Mouse (Mus musculus): Measurements from ENCODE around the gene Kalrn. TPM values are rescaled to one million over a fixed set of nuclear protein-coding genes. Genes with fewer than 3 reads are reported as not detected.
A peak's percentile ranks its signal among the peaks of the same experiment; 100 is the strongest.

The Kalrn gene
- polyA plus RNA-seq, 1 experiment from 2014 or later = 11.3 TPM

GRCm38 (mm10) chr16:34017241-34017640, 556.1 kb downstream of the Kalrn start:
- peaks cover 50% of the 10 kb centered on the region for H3K36me3 ChIP-seq
- no peaks in the 10 kb centered on the region for H3K27me3 ChIP-seq (ENCODE audit: low read depth, poor library complexity, severe bottlenecking)
- no peaks in the 10 kb centered on the region; the same call in 1 of the 2 replicates for H3K9me3 ChIP-seq (replicated peaks)
- no peak overlapping the region for H3K27ac ChIP-seq (replicated peaks)
- no peak overlapping the region for H3K4me3 ChIP-seq
- no peak for DNase-seq (ENCODE audit: low spot score)
- 96% methylated on average over 8 of the region's 8 CpGs for WGBS
- no peaks in the 10 kb centered on the region for H3K4me1 ChIP-seq

- Histone ChIP-seq H3K9me3 (replicated peaks) (0 out of 2 replicates have a peak, but pooled peaks cover 7% of the 10 kb centered on the region), H3K27me3 (ENCODE audit: low read depth, poor library complexity, severe bottlenecking) (no peaks in the 10 kb centered on the region), H3K27ac (replicated peaks) (no peak overlapping the region), H3K4me3 (no peak overlapping the region), H3K4me1 (no peaks in the 10 kb centered on the region), H3K36me3 (peaks cover 71% of the 10 kb centered on the region)
- no peak for DNase-seq (ENCODE audit: low spot score)
- WGBS = 94% methylated on average over 20 of the region's 20 CpGs
These were observed 561.1 kb downstream of the Kalrn start for GRCm38 (mm10) chr16:34011991-34012845.

- H3K9me3 ChIP-seq (replicated peaks) = 0 out of 2 replicates have a peak, but pooled peaks cover 7% of the 10 kb centered on the region
- no peak overlapping the region for H3K4me3 ChIP-seq
- no peaks in the 10 kb centered on the region for H3K4me1 ChIP-seq
- DNase-seq (ENCODE audit: low spot score) = no peak
- H3K27ac ChIP-seq (replicated peaks) = no peak overlapping the region
- H3K36me3 ChIP-seq = peaks cover 48% of the 10 kb centered on the region
- H3K27me3 ChIP-seq (ENCODE audit: low read depth, poor library complexity, severe bottlenecking) = no peaks in the 10 kb centered on the region
- WGBS = 94% methylated on average over 2 of the region's 2 CpGs
These were observed 563.8 kb downstream of the Kalrn start for GRCm38 (mm10) chr16:34009567-34009966.

GRCm38 (mm10) chr16:34005986-34006385, 567.3 kb downstream of the Kalrn start:
- Histone ChIP-seq H3K4me1 (peaks cover 8% of the 10 kb centered on the region), H3K27me3 (ENCODE audit: low read depth, poor library complexity, severe bottlenecking) (no peaks in the 10 kb centered on the region), H3K36me3 (peaks cover 22% of the 10 kb centered on the region), H3K27ac (replicated peaks) (no peak overlapping the region), H3K9me3 (replicated peaks) (0 out of 2 replicates have a peak, but pooled peaks cover 7% of the 10 kb centered on the region), H3K4me3 (no peak overlapping the region)
- no peak for DNase-seq (ENCODE audit: low spot score)
- WGBS = 95% methylated on average over 3 of the region's 3 CpGs

GRCm38 (mm10) chr16:34004128-34004578, 569.2 kb downstream of the Kalrn start:
- WGBS = 74% methylated on average over 4 of the region's 4 CpGs
- H3K4me1 ChIP-seq = peaks cover 8% of the 10 kb centered on the region
- H3K36me3 ChIP-seq = peaks cover 5% of the 10 kb centered on the region
- no peak for DNase-seq (ENCODE audit: low spot score)
- H3K27ac ChIP-seq (replicated peaks) = no peak overlapping the region
- no peaks in the 10 kb centered on the region for H3K27me3 ChIP-seq (ENCODE audit: low read depth, poor library complexity, severe bottlenecking)
- H3K4me3 ChIP-seq = no peak overlapping the region
- no peaks in the 10 kb centered on the region for H3K9me3 ChIP-seq (replicated peaks)

- no peak for DNase-seq (ENCODE audit: low spot score)
- Histone ChIP-seq H3K36me3 (peaks cover 4% of the 10 kb centered on the region), H3K4me3 (no peak overlapping the region), H3K27ac (replicated peaks) (no peak overlapping the region), H3K9me3 (replicated peaks) (no peaks in the 10 kb centered on the region), H3K4me1 (peaks cover 8% of the 10 kb centered on the region), H3K27me3 (ENCODE audit: low read depth, poor library complexity, severe bottlenecking) (no peaks in the 10 kb centered on the region)
- 81% methylated on average over 10 of the region's 10 CpGs for WGBS
These were observed 569.7 kb downstream of the Kalrn start for GRCm38 (mm10) chr16:34003566-34004127.

- Histone ChIP-seq H3K36me3 (no peaks in the 10 kb centered on the region), H3K27me3 (ENCODE audit: low read depth, poor library complexity, severe bottlenecking) (no peaks in the 10 kb centered on the region), H3K27ac (replicated peaks) (no peak overlapping the region), H3K4me3 (no peak overlapping the region), H3K4me1 (peaks cover 8% of the 10 kb centered on the region), H3K9me3 (replicated peaks) (no peaks in the 10 kb centered on the region)
- no peak for DNase-seq (ENCODE audit: low spot score)
- WGBS = 90% methylated on average over 8 of the region's 8 CpGs
These were observed 572.6 kb downstream of the Kalrn start for GRCm38 (mm10) chr16:34000715-34001114.

GRCm38 (mm10) chr16:33999388-33999787, 573.9 kb downstream of the Kalrn start:
- Histone ChIP-seq H3K9me3 (replicated peaks) (no peaks in the 10 kb centered on the region), H3K27ac (replicated peaks) (no peak overlapping the region), H3K36me3 (no peaks in the 10 kb centered on the region), H3K4me1 (peaks cover 8% of the 10 kb centered on the region), H3K27me3 (ENCODE audit: low read depth, poor library complexity, severe bottlenecking) (no peaks in the 10 kb centered on the region), H3K4me3 (no peak overlapping the region)
- WGBS = 32% methylated on average over 3 of the region's 3 CpGs
- DNase-seq (ENCODE audit: low spot score) = peak; percentile 27

GRCm38 (mm10) chr16:33998011-33998410, 575.3 kb downstream of the Kalrn start:
- no peak overlapping the region for H3K4me3 ChIP-seq
- no peaks in the 10 kb centered on the region for H3K4me1 ChIP-seq
- no peak overlapping the region for H3K27ac ChIP-seq (replicated peaks)
- no peaks in the 10 kb centered on the region for H3K36me3 ChIP-seq
- H3K9me3 ChIP-seq (replicated peaks) = no peaks in the 10 kb centered on the region
- no peaks in the 10 kb centered on the region for H3K27me3 ChIP-seq (ENCODE audit: low read depth, poor library complexity, severe bottlenecking)
- 85% methylated on average over 6 of the region's 6 CpGs for WGBS
- no peak for DNase-seq (ENCODE audit: low spot score)

GRCm38 (mm10) chr16:33996030-33996429, 577.3 kb downstream of the Kalrn start:
- DNase-seq (ENCODE audit: low spot score) = peak; percentile 65
- peaks cover 6% of the 10 kb centered on the region for H3K4me1 ChIP-seq
- H3K4me3 ChIP-seq = no peak overlapping the region
- no peaks in the 10 kb centered on the region for H3K27me3 ChIP-seq (ENCODE audit: low read depth, poor library complexity, severe bottlenecking)
- no peaks in the 10 kb centered on the region for H3K9me3 ChIP-seq (replicated peaks)
- no peaks in the 10 kb centered on the region for H3K36me3 ChIP-seq
- 16% methylated on average over 5 of the region's 5 CpGs for WGBS
- H3K27ac ChIP-seq (replicated peaks) = no peak overlapping the region

- no peaks in the 10 kb centered on the region for H3K36me3 ChIP-seq
- H3K4me1 ChIP-seq = peaks cover 6% of the 10 kb centered on the region
- WGBS = 87% methylated on average over 3 of the region's 3 CpGs
- no peak overlapping the region for H3K4me3 ChIP-seq
- DNase-seq (ENCODE audit: low spot score) = no peak
- no peaks in the 10 kb centered on the region for H3K9me3 ChIP-seq (replicated peaks)
- no peak overlapping the region for H3K27ac ChIP-seq (replicated peaks)
- H3K27me3 ChIP-seq (ENCODE audit: low read depth, poor library complexity, severe bottlenecking) = no peaks in the 10 kb centered on the region
These were observed 577.8 kb downstream of the Kalrn start for GRCm38 (mm10) chr16:33995496-33995895.

- Histone ChIP-seq H3K27me3 (ENCODE audit: low read depth, poor library complexity, severe bottlenecking) (no peaks in the 10 kb centered on the region), H3K27ac (replicated peaks) (no peak overlapping the region), H3K36me3 (no peaks in the 10 kb centered on the region), H3K4me1 (peaks cover 6% of the 10 kb centered on the region), H3K4me3 (no peak overlapping the region), H3K9me3 (replicated peaks) (no peaks in the 10 kb centered on the region)
- no peak for DNase-seq (ENCODE audit: low spot score)
- WGBS = 86% methylated on average over 6 of the region's 6 CpGs
These were observed 579.0 kb downstream of the Kalrn start for GRCm38 (mm10) chr16:33994321-33994720.

GRCm38 (mm10) chr16:33990712-33991111, 582.6 kb downstream of the Kalrn start:
- WGBS = 89% methylated on average over 4 of the region's 4 CpGs
- H3K9me3 ChIP-seq (replicated peaks) = no peaks in the 10 kb centered on the region
- no peak for DNase-seq (ENCODE audit: low spot score)
- no peak overlapping the region for H3K4me3 ChIP-seq
- no peaks in the 10 kb centered on the region for H3K36me3 ChIP-seq
- H3K27ac ChIP-seq (replicated peaks) = no peak overlapping the region
- H3K27me3 ChIP-seq (ENCODE audit: low read depth, poor library complexity, severe bottlenecking) = no peaks in the 10 kb centered on the region
- peaks cover 6% of the 10 kb centered on the region for H3K4me1 ChIP-seq

All from midbrain, embryonic 10.5 days (tissue).